Mouse (Mus musculus) C2C12 (cell line): ENCODE results near the gene Izumo1.

Experiments
- CEBPB ChIP-seq: IDR thresholded peaks from one replicate; pipeline ENCODE4 v1.6.1; 2011; ENCODE audit warnings: low read depth, mild to moderate bottlenecking, control low read depth, moderate library complexity
- CTCF ChIP-seq: IDR thresholded peaks from one replicate; pipeline ENCODE4 v1.5.1; 2011; ENCODE audit not compliant: control insufficient read depth, insufficient read depth, insufficient read length
- MAX ChIP-seq: IDR thresholded peaks from one replicate; pipeline ENCODE4 v1.6.1; 2011; ENCODE audit warnings: mild to moderate bottlenecking, control low read depth
- MYOG ChIP-seq: IDR thresholded peaks from one replicate; pipeline ENCODE4 v1.6.1; 2011; ENCODE audit not compliant: control insufficient read depth, insufficient read length; ENCODE audit errors: extremely low read depth
- USF1 ChIP-seq: IDR thresholded peaks from one replicate; pipeline ENCODE4 v1.6.1; 2011; ENCODE audit warnings: low read depth, mild to moderate bottlenecking, control low read depth, moderate library complexity

GRCm38 (mm10) chr7:45605704-45606289 is 15.8 kb upstream of the Izumo1 start:
- TF ChIP-seq MAX: no peak
- TF ChIP-seq CEBPB: no peak
- TF ChIP-seq CTCF: no peak
- TF ChIP-seq USF1: no peak
- TF ChIP-seq MYOG: no peak
